Mouse (Mus musculus): ENCODE results near the gene Pgp. TPM values are rescaled to one million over a fixed set of nuclear protein-coding genes. Genes with fewer than 3 reads are reported as not detected.

The Pgp gene
- total RNA-seq, 2 experiments from 2014 or later: 44.6 TPM

GRCm38 (mm10) chr17:24479431-24479830 lies 9.2 kb downstream of the Pgp start:
- intact Hi-C loops (cut with DNase I; ENCODE audit: low total_unique reads): no loop called here
- no peak for DNase-seq

GRCm38 (mm10) chr17:24480201-24480826 lies 10.1 kb downstream of the Pgp start:
- intact Hi-C loops (cut with DNase I; ENCODE audit: low total_unique reads): loop anchor here (5.0 kb wide), 1 partner anchor 37 kb away; no protein-coding TSS in a partner anchor
- no peak for DNase-seq

GRCm38 (mm10) chr17:24481027-24481815 lies 11.0 kb downstream of the Pgp start:
- DNase-seq: no peak
- intact Hi-C loops (cut with DNase I; ENCODE audit: low total_unique reads): loop anchor here (5.0 kb wide), 1 partner anchor 36 kb away; no protein-coding TSS in a partner anchor

GRCm38 (mm10) chr17:24483495-24483894 lies 13.3 kb downstream of the Pgp start:
- intact Hi-C loops (cut with DNase I; ENCODE audit: low total_unique reads): loop anchor here (5.0 kb wide), 1 partner anchor 34 kb away; no protein-coding TSS in a partner anchor
- no peak for DNase-seq

GRCm38 (mm10) chr17:24485090-24485860 lies 15.1 kb downstream of the Pgp start:
- DNase-seq: no peak

GRCm38 (mm10) chr17:24488186-24488661 lies 18.0 kb downstream of the Pgp start, which contains the start of gene Caskin1:
Gene Caskin1 (plus strand): TSS chr17:24488601.
- intact Hi-C loops (cut with DNase I; ENCODE audit: low total_unique reads): loop anchor here (5.0 kb wide), 1 partner anchor 39 kb away; the partner anchor contains the start of gene Traf7
- no peak for DNase-seq

More at GRCm38 (mm10) chr17:24485090-24485860, 15.1 kb downstream of the Pgp start:
- intact Hi-C loops (cut with DNase I; ENCODE audit: low total_unique reads): loop anchor here (5.0 kb wide), 1 partner anchor 42 kb away; the partner anchor contains the start of gene Traf7

GRCm38 (mm10) chr17:24488662-24489264 lies 18.6 kb downstream of the Pgp start:
- intact Hi-C loops (cut with DNase I; ENCODE audit: low total_unique reads): loop anchor here (5.0 kb wide), 1 partner anchor 39 kb away; the partner anchor contains the start of gene Traf7
- DNase-seq: no peak

GRCm38 (mm10) chr17:24489265-24490030 lies 19.3 kb downstream of the Pgp start:
- DNase-seq: no peak
- intact Hi-C loops (cut with DNase I; ENCODE audit: low total_unique reads): loop anchor here (5.0 kb wide), 1 partner anchor 38 kb away; the partner anchor contains the start of gene Traf7

GRCm38 (mm10) chr17:24490399-24490798 lies 20.2 kb downstream of the Pgp start:
- intact Hi-C loops (cut with DNase I; ENCODE audit: low total_unique reads): no loop called here

GRCm38 (mm10) chr17:24494627-24495335 lies 24.6 kb downstream of the Pgp start:
- peak; percentile 50 for DNase-seq
- intact Hi-C loops (cut with DNase I; ENCODE audit: low total_unique reads): no loop called here

More at GRCm38 (mm10) chr17:24490399-24490798, 20.2 kb downstream of the Pgp start:
- DNase-seq: no peak

GRCm38 (mm10) chr17:24495443-24495842 lies 25.3 kb downstream of the Pgp start:
- intact Hi-C loops (cut with DNase I; ENCODE audit: low total_unique reads): no loop called here
- no peak for DNase-seq

GRCm38 (mm10) chr17:24496026-24496425 lies 25.8 kb downstream of the Pgp start:
- intact Hi-C loops (cut with DNase I; ENCODE audit: low total_unique reads): no loop called here
- no peak for DNase-seq

GRCm38 (mm10) chr17:24502208-24502607 lies 32.0 kb downstream of the Pgp start:
- intact Hi-C loops (cut with DNase I; ENCODE audit: low total_unique reads): no loop called here
- DNase-seq: no peak

GRCm38 (mm10) chr17:24504085-24504484 lies 33.9 kb downstream of the Pgp start:
- no peak for DNase-seq
- intact Hi-C loops (cut with DNase I; ENCODE audit: low total_unique reads): no loop called here

- DNase-seq: no peak
- intact Hi-C loops (cut with DNase I; ENCODE audit: low total_unique reads): no loop called here
Measured at GRCm38 (mm10) chr17:24505286-24505955, 35.2 kb downstream of the Pgp start.

GRCm38 (mm10) chr17:24506332-24507070 lies 36.3 kb downstream of the Pgp start:
- DNase-seq: peak; percentile 60
- intact Hi-C loops (cut with DNase I; ENCODE audit: low total_unique reads): no loop called here

All from gastrocnemius, postnatal 14 days (tissue).